Mouse (Mus musculus): ENCODE data around the gene Kcnd2. TPM values are rescaled to one million over a fixed set of nuclear protein-coding genes. Genes with fewer than 3 reads are reported as not detected.

The Kcnd2 gene
- total and polyA plus RNA-seq, 3 experiments: 0.05 TPM; not detected in 2

- no peak overlapping the region for H3K4me3 ChIP-seq (ENCODE audit: low read depth, low read length)
- no peak for ATAC-seq (ENCODE audit: extremely low read depth, insufficient number of reproducible peaks, low FRiP score, poor library complexity, severe bottlenecking)
- H3K36me3 ChIP-seq (replicated peaks): no peaks in the 10 kb centered on the region
- no peaks in the 10 kb centered on the region for H3K4me1 ChIP-seq (ENCODE audit: insufficient read depth, low read depth, low read length)
- DNase-seq (ENCODE audit: low spot score): no peak
- no peaks in the 10 kb centered on the region for H3K27me3 ChIP-seq (ENCODE audit: insufficient read depth, low read length)
- no peak for TF ChIP-seq POLR2AphosphoS5 (IDR thresholded peaks at IDR 0.05; ENCODE audit: insufficient replicate concordance, low read depth, low read length)
- no peak for TF ChIP-seq GATA1 (IDR thresholded peaks at IDR 0.05; ENCODE audit: borderline replicate concordance, low read length)
- TF ChIP-seq CTCF (IDR thresholded peaks at IDR 0.05; ENCODE audit: low read depth, low read length): no peak
- no peak for TF ChIP-seq TAL1 (conservative IDR thresholded peaks at IDR 0.05; ENCODE audit: low read depth, low read length)
- TF ChIP-seq GATA2 (IDR thresholded peaks at IDR 0.05; ENCODE audit: borderline replicate concordance, low read depth, low read length): no peak
- H3K9me3 ChIP-seq (replicated peaks): no peaks in the 10 kb centered on the region
These were observed 256.7 kb downstream of the Kcnd2 start for GRCm38 (mm10) chr6:21471891-21472544.

GRCm38 (mm10) chr6:21482714-21483113, 267.4 kb downstream of the Kcnd2 start:
- no peaks in the 10 kb centered on the region for H3K4me1 ChIP-seq (ENCODE audit: insufficient read depth, low read depth, low read length)
- TF ChIP-seq GATA1 (IDR thresholded peaks at IDR 0.05; ENCODE audit: borderline replicate concordance, low read length): no peak
- no peaks in the 10 kb centered on the region for H3K36me3 ChIP-seq (replicated peaks)
- ATAC-seq (ENCODE audit: extremely low read depth, insufficient number of reproducible peaks, low FRiP score, poor library complexity, severe bottlenecking): no peak
- H3K27me3 ChIP-seq (ENCODE audit: insufficient read depth, low read length): no peaks in the 10 kb centered on the region
- no peak overlapping the region for H3K4me3 ChIP-seq (ENCODE audit: low read depth, low read length)
- DNase-seq (ENCODE audit: low spot score): no peak
- H3K9me3 ChIP-seq (replicated peaks): no peaks in the 10 kb centered on the region

DNA sequence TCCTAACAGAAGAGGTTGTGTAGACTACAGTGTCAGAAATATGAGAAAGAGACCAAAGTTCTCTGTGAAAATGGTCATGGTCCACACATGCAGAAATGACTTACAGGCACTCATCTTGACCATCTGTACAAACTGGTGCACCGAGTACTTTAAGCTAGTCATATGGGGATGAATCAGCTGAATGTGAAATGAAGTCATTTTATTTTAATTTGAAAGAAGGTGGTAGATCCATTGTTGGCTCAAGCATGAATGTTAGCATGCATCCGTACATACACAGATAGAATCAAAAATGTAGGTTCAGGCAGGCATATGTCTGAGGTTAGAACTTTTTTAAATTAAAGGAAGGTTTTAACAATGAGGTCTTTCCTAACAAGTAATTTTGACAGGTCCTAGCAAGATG, 273.2 kb downstream of the Kcnd2 start:
- H3K9me3 ChIP-seq (replicated peaks): no peaks in the 10 kb centered on the region

GRCm38 (mm10) chr6:21502921-21503320, 287.6 kb downstream of the Kcnd2 start:
- no peaks in the 10 kb centered on the region for H3K36me3 ChIP-seq (replicated peaks)
- no peaks in the 10 kb centered on the region for H3K4me1 ChIP-seq (ENCODE audit: insufficient read depth, low read depth, low read length)
- ATAC-seq (ENCODE audit: extremely low read depth, insufficient number of reproducible peaks, low FRiP score, poor library complexity, severe bottlenecking) (no peak), DNase-seq (ENCODE audit: low spot score) (no peak)
- TF ChIP-seq GATA2 (IDR thresholded peaks at IDR 0.05; ENCODE audit: borderline replicate concordance, low read depth, low read length) (no peak), TAL1 (conservative IDR thresholded peaks at IDR 0.05; ENCODE audit: low read depth, low read length) (no peak), POLR2AphosphoS5 (IDR thresholded peaks at IDR 0.05; ENCODE audit: insufficient replicate concordance, low read depth, low read length) (no peak), GATA1 (IDR thresholded peaks at IDR 0.05; ENCODE audit: borderline replicate concordance, low read length) (no peak), CTCF (IDR thresholded peaks at IDR 0.05; ENCODE audit: low read depth, low read length) (no peak)
- no peaks in the 10 kb centered on the region for H3K27me3 ChIP-seq (ENCODE audit: insufficient read depth, low read length)
- no peak overlapping the region for H3K4me3 ChIP-seq (ENCODE audit: low read depth, low read length)
- no peaks in the 10 kb centered on the region for H3K9me3 ChIP-seq (replicated peaks)

More for the DNA sequence above, 273.2 kb downstream of the Kcnd2 start:
- ATAC-seq (ENCODE audit: extremely low read depth, insufficient number of reproducible peaks, low FRiP score, poor library complexity, severe bottlenecking): no peak
- Histone ChIP-seq H3K27me3 (ENCODE audit: insufficient read depth, low read length) (no peaks in the 10 kb centered on the region), H3K36me3 (replicated peaks) (no peaks in the 10 kb centered on the region), H3K4me1 (ENCODE audit: insufficient read depth, low read depth, low read length) (no peaks in the 10 kb centered on the region), H3K4me3 (ENCODE audit: low read depth, low read length) (no peak overlapping the region)
- TF ChIP-seq POLR2AphosphoS5 (IDR thresholded peaks at IDR 0.05; ENCODE audit: insufficient replicate concordance, low read depth, low read length): no peak
- TF ChIP-seq CTCF (IDR thresholded peaks at IDR 0.05; ENCODE audit: low read depth, low read length): no peak
- no peak for TF ChIP-seq TAL1 (conservative IDR thresholded peaks at IDR 0.05; ENCODE audit: low read depth, low read length)
- TF ChIP-seq GATA2 (IDR thresholded peaks at IDR 0.05; ENCODE audit: borderline replicate concordance, low read depth, low read length): no peak
- TF ChIP-seq GATA1 (IDR thresholded peaks at IDR 0.05; ENCODE audit: borderline replicate concordance, low read length): no peak
- DNase-seq (ENCODE audit: low spot score): no peak

GRCm38 (mm10) chr6:21510621-21511239, 295.4 kb downstream of the Kcnd2 start:
- DNase-seq (ENCODE audit: low spot score) (no peak), ATAC-seq (ENCODE audit: extremely low read depth, insufficient number of reproducible peaks, low FRiP score, poor library complexity, severe bottlenecking) (no peak)
- H3K27me3 ChIP-seq (ENCODE audit: insufficient read depth, low read length): no peaks in the 10 kb centered on the region
- no peak for TF ChIP-seq GATA2 (IDR thresholded peaks at IDR 0.05; ENCODE audit: borderline replicate concordance, low read depth, low read length)
- no peak for TF ChIP-seq GATA1 (IDR thresholded peaks at IDR 0.05; ENCODE audit: borderline replicate concordance, low read length)
- TF ChIP-seq CTCF (IDR thresholded peaks at IDR 0.05; ENCODE audit: low read depth, low read length): no peak
- no peak for TF ChIP-seq TAL1 (conservative IDR thresholded peaks at IDR 0.05; ENCODE audit: low read depth, low read length)
- no peak for TF ChIP-seq POLR2AphosphoS5 (IDR thresholded peaks at IDR 0.05; ENCODE audit: insufficient replicate concordance, low read depth, low read length)
- H3K4me3 ChIP-seq (ENCODE audit: low read depth, low read length): no peak overlapping the region
- H3K9me3 ChIP-seq (replicated peaks): no peaks in the 10 kb centered on the region
- H3K36me3 ChIP-seq (replicated peaks): no peaks in the 10 kb centered on the region
- no peaks in the 10 kb centered on the region for H3K4me1 ChIP-seq (ENCODE audit: insufficient read depth, low read depth, low read length)

DNA sequence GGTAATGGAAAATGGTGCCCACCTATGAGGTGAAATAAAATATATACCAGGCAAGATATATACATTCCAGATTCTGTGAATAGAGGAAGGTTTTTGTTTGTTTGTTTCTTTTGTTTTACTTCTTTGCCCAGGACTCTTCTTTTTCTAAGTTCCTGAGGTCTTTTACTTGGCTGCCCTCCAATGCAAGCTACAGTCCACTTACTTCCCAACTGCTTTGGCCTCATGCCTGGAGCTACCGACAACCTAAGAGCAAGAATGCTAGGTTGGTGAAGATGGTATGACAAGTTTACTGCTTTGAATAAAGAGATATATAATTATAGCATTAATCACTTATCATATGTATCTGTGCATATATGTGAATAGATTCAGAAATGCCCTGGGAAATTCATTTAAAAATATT, 305.0 kb downstream of the Kcnd2 start:
- DNase-seq (ENCODE audit: low spot score) (no peak), ATAC-seq (ENCODE audit: extremely low read depth, insufficient number of reproducible peaks, low FRiP score, poor library complexity, severe bottlenecking) (no peak)
- Histone ChIP-seq H3K4me1 (ENCODE audit: insufficient read depth, low read depth, low read length) (no peaks in the 10 kb centered on the region), H3K4me3 (ENCODE audit: low read depth, low read length) (no peak overlapping the region), H3K36me3 (replicated peaks) (no peaks in the 10 kb centered on the region), H3K27me3 (ENCODE audit: insufficient read depth, low read length) (no peaks in the 10 kb centered on the region), H3K9me3 (replicated peaks) (no peaks in the 10 kb centered on the region)
- TF ChIP-seq POLR2AphosphoS5 (IDR thresholded peaks at IDR 0.05; ENCODE audit: insufficient replicate concordance, low read depth, low read length) (no peak), GATA1 (IDR thresholded peaks at IDR 0.05; ENCODE audit: borderline replicate concordance, low read length) (no peak), CTCF (IDR thresholded peaks at IDR 0.05; ENCODE audit: low read depth, low read length) (no peak), TAL1 (conservative IDR thresholded peaks at IDR 0.05; ENCODE audit: low read depth, low read length) (no peak), GATA2 (IDR thresholded peaks at IDR 0.05; ENCODE audit: borderline replicate concordance, low read depth, low read length) (no peak)

Data from G1E (cell line).